Mouse (Mus musculus) cortical plate, adult 2 months (tissue): ENCODE data around the gene Xbp1.

Experiments used
- CTCF ChIP-seq: fragments of 200-500 bp; IDR thresholded peaks from 2 replicates; pipeline ENCODE4 v1.5.1; 2011; ENCODE audit warnings: mild to moderate bottlenecking, control low read depth, low read length; ENCODE audit not compliant: insufficient read depth; ENCODE audit errors: extremely low read depth
- POLR2A ChIP-seq: fragments of 200-500 bp; IDR thresholded peaks from 2 replicates; pipeline ENCODE4 v1.6.1; 2011; ENCODE audit warnings: mild to moderate bottlenecking, low read length, control low read depth; ENCODE audit not compliant: insufficient read depth; ENCODE audit errors: extremely low read depth

GRCm38 (mm10) chr11:5517346-5517745 is 3.1 kb upstream of the Xbp1 start:
- no peak for TF ChIP-seq POLR2A
- no peak for TF ChIP-seq CTCF
